Mouse (Mus musculus) frontal cortex, postnatal 14 days (tissue): ENCODE measurements around the gene Eef2.

Experiments
- DNase-seq, 2 experiments: peaks; one replicate each; pipeline ENCODE4 v3.0.0; 2022; ENCODE audit warnings: low spot score in 2 of 2

The Eef2 gene

GRCm38 (mm10) chr10:81176466-81177271 lies at the start of gene Eef2:
Gene Eef2 (plus strand): TSS chr10:81176631.
- peak; percentile 96 to 99 for DNase-seq

GRCm38 (mm10) chr10:81134181-81134587 lies 42.2 kb upstream of the Eef2 start:
- no peak for DNase-seq

GRCm38 (mm10) chr10:81134966-81135681 lies 41.3 kb upstream of the Eef2 start, which contains the start of gene Zbtb7a:
Gene Zbtb7a (plus strand): TSS chr10:81135220.
- DNase-seq: no peak

- peak; percentile 55 to 68 for DNase-seq
These were observed 40.4 kb upstream of the Eef2 start for GRCm38 (mm10) chr10:81135831-81136705.

- DNase-seq: peak; percentile 79
These were observed 39.7 kb upstream of the Eef2 start for GRCm38 (mm10) chr10:81136706-81137231.

- peak; percentile 99 for DNase-seq
These were observed 38.9 kb upstream of the Eef2 start for GRCm38 (mm10) chr10:81137252-81138130.

GRCm38 (mm10) chr10:81138131-81138782 lies 38.2 kb upstream of the Eef2 start:
- DNase-seq: peak in 1 of 2 experiments; percentile 53

- no peak for DNase-seq
These were observed 37.5 kb upstream of the Eef2 start for GRCm38 (mm10) chr10:81138821-81139528.

- DNase-seq: no peak
These were observed 36.9 kb upstream of the Eef2 start for GRCm38 (mm10) chr10:81139529-81139846.

- no peak for DNase-seq
These were observed 36.4 kb upstream of the Eef2 start for GRCm38 (mm10) chr10:81140005-81140404.

GRCm38 (mm10) chr10:81140717-81141454 lies 35.5 kb upstream of the Eef2 start:
- DNase-seq: no peak

GRCm38 (mm10) chr10:81141455-81142210 lies 34.8 kb upstream of the Eef2 start:
- DNase-seq: no peak

- no peak for DNase-seq
These were observed 33.9 kb upstream of the Eef2 start for GRCm38 (mm10) chr10:81142551-81142981.

- DNase-seq: no peak
These were observed 33.2 kb upstream of the Eef2 start for GRCm38 (mm10) chr10:81143157-81143633.

GRCm38 (mm10) chr10:81143845-81144437 lies 32.5 kb upstream of the Eef2 start:
- DNase-seq: no peak

- no peak for DNase-seq
These were observed 31.8 kb upstream of the Eef2 start for GRCm38 (mm10) chr10:81144667-81145066.

- DNase-seq: no peak
These were observed 31.1 kb upstream of the Eef2 start for GRCm38 (mm10) chr10:81145307-81145706.

GRCm38 (mm10) chr10:81145778-81146177 lies 30.7 kb upstream of the Eef2 start:
- DNase-seq: no peak
